Mouse (Mus musculus): ENCODE measurements around the gene Lrrn4cl.
"Not testable (repeated sequence)": the region's sequence is repeated elsewhere in the genome, so short reads cannot be mapped to it uniquely, and the experiment has no call there.

The Lrrn4cl gene

DNA sequence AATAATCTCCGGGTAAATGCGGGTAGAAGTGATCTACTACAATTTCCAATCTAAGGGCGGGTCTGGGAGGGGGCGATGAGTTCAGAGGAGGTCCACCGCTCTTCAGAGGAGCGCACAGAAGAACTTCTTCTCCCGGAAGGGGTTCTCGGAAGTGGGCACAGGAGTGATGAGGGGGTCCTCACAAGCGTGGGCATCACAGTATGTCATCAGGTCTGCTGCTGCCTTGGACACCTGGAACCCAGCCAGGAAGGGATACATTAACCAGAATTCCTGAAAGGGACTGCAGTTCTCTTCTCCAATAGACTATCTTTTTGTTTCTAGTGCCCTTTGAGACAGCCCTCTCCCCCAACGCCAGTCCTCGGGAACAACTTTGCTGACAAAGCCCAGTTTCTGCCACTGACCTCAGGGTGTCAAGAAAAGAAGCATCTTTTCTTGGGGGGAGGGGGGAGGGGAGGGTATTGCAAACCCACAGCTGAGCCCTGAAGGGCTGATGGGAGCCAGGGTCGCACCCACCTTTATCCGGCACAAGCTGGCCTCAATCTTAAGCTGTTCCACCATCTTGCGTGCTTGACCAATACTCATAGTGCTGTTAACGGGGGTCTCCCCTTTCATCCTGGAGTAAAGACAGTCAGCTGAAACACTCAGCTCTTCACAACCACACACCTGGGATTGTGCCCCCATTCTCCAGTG is 12.4 kb upstream of the Lrrn4cl start:
- DNase-seq (ENCODE audit: low spot score) = peak; percentile 42

DNA sequence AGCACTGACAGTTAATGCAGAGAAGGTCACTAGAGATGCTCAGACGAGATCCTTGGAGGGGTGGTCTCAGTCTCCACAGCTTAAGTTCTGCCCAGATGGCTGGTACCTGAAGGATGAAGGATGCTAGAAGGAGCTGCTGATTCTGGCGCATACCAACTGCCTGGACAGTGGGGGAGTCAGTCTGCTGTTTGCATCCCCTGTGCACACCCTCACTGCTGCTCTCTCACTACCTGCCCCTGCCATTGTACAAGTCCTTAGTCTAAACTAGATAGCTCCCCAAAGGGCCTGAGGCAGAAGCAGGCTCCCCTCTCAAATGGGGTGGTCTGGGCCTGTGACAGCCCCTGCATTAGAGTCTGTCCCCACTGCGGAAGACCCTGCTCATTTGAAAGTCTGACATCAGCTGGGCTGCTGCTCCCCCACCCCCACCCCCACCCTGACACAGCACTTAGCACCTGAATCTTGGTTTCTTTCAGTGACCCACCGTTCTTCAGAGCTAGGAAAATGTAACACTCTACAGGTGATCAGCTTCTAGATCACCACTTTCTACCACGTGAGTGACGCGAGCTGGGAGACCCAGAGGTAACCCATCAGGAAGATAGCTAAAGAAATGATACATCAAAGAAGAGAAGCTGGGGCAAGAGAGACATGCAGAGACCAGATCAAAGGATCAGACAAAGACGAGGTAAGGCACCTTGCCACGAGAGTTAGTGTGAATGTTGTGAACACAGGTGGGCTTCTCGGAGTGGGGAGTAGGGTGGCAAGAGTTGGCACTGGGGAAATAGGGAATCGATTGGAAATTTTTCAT is 11.3 kb upstream of the Lrrn4cl start, which contains the start of gene Gng3:
Gene Gng3 (minus strand): TSS at position 92 of the 805 bp plus-strand sequence.
- DNase-seq (ENCODE audit: low spot score) = no peak

DNA sequence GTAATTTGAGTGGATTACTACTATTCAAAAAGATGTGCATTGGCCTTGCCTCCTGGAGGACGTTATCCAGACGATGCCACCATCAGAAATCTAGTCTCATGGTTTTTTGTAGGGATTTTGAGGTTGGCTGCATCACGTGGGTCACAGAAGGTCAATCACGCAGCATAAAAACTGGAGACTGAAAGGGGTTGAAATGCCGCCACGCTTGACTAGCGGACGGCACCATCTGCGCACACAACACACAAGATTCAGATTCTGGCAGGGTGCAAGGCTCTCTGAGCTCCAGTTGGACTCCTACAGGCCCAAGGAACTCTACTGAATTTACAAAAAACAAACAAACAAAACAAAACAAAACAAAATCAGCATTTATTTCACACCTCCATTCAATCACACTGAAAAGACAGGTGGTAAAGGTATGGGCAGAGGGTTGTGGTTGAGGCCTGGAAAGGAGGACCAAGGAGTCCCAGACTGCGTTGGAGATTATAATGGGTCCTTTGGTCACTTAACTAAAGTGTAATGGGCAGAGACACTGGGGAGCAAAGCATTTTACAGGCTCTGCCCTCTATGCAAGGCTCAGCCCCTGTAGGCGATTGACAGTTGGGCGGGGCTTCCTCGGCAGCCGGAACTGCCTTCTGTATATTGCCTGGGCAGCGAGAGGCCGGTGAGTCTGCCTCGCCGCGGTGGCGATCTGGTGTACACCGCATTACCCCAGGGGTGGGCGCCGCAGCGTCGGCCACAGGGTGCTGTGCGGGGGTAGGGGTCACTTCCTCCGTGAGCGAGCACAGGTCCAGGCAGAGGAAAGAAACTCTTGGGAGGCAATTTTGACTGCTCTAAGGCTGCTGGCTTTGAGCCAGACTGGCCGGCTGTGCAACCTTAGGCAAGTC is 10.4 kb upstream of the Lrrn4cl start:
- DNase-seq (ENCODE audit: low spot score) = peak; percentile 79

DNA sequence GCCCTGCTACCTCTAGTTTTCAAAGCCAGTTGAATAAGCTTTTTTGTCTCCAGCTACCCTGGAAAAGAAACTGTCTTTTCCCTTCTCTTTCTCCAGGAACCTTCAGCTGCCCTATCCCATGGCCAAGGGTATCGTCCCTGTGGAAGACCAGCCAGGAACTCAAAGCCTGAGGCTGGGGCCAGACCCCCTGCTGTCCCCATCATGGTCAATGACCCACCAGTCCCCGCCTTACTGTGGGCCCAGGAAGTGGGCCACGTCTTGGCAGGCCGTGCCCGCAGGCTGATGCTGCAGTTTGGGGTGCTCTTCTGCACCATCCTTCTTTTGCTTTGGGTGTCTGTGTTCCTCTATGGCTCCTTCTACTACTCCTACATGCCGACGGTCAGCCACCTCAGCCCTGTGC is 9.6 kb upstream of the Lrrn4cl start:
- no peak for DNase-seq (ENCODE audit: low spot score)

DNA sequence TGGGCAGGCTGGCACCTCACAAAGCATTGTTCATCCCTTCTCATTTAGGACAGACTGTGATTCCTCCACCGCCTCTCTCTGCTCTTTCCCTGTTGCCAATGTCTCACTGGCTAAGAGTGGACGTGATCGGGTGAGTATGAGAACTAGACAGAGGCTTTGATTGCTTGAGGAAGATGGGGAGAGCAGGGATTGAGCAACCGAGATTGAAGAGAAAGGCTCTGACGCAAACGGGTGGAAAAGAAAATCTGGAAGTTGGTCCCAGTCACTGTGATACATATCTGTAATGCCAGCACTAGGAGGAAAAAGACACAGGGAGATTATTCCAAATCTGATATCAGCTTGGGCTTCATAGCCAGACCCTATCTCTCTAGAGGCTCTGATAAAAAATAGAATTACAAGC is 7.6 kb upstream of the Lrrn4cl start:
- DNase-seq (ENCODE audit: low spot score) = no peak

DNA sequence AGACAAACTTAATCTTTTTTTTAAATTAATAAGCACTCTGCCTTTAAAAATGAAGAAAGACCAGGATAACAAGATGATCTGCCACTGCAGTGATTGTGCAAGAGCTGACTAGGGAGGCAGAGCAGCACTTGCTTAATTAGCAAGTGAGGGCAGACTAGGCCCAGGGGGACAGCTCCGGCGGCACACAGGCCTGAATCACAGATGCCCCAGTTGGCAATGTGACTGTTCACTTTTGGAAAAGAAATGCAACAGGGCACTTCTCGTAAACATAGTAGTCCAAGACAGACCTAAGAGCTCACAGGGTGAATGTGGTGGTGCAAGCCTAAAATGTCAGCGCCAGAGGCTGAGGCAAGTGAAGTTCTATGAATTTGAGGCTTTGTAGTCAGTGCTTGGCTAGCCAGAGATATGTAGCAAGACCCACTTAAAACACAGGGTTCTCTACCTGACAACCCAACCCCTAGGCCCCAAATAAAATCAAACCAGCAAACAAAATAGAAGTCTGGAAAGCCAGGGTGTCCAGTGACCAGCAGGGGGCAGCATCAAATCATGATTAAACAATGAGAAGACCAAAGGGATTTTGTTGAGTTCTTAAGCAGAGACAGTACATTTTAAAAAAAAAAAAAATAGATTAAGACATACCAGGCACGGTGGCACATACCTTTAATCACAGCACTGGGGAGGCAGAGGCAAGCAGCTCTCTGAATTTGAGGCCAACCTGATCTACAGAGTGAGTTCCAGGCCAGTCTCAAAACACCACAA is 6.0 kb upstream of the Lrrn4cl start:
- DNase-seq (ENCODE audit: low spot score) = peak; percentile 87

DNA sequence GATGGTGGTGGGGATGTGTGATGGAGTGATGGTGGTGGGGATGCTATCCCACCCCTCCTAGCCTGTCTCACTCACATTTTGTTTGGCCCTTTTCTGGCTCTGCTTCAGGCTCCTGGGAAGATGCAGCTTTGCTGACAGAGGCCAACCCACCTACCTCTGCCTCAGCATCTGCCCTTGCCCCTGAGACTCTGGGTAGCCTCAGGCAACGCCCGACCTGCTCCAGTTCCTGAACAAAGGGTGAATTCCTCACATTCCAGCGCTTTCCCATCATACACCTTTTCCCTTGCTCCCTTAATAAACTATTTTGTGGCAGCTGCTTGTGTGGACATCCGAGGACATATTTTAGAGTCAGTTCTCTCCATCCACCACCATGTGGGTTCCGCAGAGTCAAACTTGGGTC is 2.2 kb upstream of the Lrrn4cl start:
- no peak for DNase-seq (ENCODE audit: low spot score)

DNA sequence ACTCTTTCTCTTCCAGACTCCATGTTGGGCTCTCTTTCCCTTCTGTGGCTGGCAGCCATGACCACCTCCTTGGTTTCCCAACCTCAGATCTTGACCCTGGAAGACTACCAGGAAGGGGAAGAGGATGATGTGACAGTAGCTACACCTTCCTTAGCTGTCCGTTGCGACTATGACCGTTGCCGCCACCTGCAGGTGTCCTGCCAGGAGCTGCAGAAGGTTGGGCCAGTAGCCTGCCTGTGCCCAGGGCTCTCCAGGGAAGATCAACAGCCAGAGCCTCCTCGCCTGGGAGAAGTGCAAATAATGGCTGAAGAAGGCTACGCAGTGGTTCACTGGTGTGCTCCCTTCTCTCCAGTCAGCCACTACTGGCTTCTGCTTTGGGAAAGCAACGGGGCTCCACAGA is 1.1 kb downstream of the Lrrn4cl start:
- DNase-seq (ENCODE audit: low spot score) = no peak

DNA sequence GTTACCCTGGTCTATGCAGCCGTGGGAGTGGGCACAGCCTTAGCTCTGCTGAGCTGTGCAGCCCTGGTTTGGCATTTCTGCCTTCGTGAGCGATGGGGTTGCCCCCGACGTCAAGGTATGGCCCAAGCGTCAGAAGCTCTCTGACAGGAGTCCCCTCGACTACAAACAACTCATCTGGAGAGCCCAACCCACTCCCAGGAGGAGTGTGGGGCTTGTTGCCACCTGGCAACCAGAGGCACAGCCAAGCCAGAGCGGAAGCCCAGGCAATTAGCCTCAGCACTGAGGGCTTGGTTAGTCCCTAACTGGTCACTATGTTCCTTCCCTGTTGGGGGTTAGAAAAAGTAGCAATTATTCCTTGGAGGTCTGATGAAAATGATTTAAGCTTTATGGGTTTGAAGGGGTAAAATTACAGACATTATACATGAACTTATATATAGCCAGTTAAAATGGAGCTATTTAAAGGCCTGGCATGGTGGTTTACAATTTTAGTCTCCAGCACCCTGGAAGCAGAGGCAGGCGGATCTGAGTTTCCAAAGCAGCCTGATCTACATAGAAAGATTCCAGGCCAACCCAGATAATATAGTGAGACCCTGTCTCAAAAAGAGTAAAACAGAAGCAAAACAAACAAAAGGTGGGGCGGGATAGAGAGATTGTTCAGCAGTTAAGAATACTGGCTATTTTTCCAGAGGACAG is 1.8 kb downstream of the Lrrn4cl start:
- no peak for DNase-seq (ENCODE audit: low spot score)

DNA sequence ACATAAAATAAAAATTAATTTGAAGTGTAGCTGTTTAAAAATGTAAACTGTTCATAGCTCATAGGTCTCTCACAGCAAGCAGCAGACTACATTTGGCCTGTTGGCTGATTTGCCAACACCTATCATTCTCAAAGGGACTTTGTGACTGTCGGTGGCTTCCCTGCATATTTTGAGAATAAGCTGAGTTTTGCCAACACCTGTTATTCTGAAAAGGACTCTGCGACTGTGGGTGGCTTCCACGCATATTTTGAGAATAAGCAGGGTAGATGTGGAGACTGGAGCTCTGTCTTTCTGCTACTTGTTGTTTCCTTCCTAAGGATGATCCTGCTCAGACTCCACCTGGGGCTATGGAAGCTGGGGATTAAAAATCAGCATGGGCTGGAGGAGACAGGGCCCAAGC is 2.5 kb downstream of the Lrrn4cl start:
- no peak for DNase-seq (ENCODE audit: low spot score)

DNA sequence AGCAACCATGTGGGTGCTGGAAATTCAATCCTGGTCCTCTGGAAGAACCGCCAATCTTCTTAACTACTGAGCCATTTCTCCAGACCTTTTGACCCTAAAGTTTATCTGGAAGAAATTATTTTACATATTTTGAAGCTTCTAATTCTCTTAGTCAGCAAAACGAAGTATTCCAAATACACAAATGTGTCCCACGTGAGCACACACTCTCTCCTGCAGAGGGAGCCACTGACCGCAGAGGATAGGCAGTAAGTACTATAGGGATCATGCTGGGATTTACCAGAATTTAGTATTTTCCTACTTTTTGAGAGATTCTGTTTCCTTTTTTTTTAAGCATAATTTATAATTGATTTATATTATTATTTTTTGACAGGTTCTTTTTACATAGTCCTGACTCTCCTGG is 7.1 kb downstream of the Lrrn4cl start:
- peak; percentile 67 for DNase-seq (ENCODE audit: low spot score)

DNA sequence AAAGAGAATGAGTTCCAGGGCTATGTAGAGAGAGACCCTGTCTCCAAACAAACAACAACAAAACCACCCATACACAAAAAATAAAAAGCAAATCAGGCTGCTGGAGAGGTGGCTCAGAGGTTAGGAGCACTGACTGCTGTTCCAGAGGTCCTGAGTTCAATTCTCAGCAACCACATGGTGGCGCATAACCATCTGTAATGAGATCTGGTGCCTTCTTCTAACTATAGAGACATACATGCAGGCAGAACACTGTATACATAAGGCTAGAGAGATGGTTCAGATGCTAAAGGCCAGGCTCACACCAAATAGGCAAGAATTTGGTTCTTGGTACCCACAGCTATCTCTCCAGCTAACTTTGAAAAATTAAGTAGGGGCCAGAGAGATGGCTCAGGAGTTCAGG is 8.4 kb downstream of the Lrrn4cl start:
- no peak for DNase-seq (ENCODE audit: low spot score)

DNA sequence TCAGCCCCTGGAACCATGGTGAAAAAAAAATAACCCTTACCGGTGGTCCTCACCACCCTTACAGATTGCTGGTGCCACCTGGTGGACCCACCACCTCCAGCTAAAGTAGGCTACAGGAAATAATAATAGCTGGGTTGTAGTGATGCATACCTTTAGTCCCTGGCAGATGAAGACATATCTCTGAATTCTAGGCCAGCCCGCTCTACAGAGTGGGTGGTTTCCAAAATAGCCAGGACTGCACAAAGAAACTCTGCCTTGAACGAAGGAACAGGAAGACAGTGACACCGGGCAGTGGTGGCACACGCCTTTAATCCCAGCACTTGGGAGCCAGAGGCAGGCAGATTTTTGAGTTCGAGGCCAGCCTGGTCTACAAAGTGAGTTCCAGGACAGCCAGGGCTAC is 13.7 kb downstream of the Lrrn4cl start:
- no peak for DNase-seq (ENCODE audit: low spot score)

DNA sequence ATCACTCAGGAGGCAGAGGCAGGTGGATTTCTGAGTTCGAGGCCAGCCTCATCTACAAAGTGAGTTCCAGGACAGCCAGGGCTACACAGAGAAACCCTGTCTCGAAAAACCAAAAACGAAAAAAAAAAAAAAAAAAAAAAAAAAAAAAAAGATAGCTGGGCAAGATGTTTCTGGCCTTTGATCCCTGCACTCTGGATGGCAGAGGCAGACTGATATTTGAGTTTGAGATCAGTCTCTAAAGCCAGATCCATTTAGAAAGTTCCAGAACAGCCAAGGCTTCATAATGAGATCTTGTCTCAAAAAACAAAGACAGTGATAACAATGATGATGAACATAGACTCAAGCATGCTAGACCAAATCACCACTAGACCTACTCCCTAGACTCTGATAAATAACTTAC is 19.8 kb downstream of the Lrrn4cl start:
- not testable (repeated sequence) for DNase-seq (ENCODE audit: low spot score)

DNA sequence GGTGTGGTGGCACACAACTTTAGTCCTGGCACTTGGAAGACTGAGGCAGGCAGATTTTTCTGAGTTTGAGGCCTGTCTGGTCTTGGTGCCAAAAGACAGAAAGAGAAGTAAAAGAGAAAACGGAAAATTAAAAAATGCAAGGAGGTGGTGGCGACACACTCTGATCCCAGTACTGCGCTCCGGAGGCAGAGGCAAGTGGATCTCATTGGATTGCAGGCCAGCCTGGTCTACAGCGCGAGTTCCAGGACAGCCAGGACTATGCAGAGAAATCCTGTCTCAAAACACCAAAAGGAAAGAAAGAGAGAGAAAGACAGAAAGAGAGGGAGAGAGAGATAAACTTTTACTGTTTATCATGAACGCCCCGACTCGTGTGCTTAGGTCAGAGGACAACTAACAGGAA is 20.3 kb downstream of the Lrrn4cl start:
- DNase-seq (ENCODE audit: low spot score) = no peak

DNA sequence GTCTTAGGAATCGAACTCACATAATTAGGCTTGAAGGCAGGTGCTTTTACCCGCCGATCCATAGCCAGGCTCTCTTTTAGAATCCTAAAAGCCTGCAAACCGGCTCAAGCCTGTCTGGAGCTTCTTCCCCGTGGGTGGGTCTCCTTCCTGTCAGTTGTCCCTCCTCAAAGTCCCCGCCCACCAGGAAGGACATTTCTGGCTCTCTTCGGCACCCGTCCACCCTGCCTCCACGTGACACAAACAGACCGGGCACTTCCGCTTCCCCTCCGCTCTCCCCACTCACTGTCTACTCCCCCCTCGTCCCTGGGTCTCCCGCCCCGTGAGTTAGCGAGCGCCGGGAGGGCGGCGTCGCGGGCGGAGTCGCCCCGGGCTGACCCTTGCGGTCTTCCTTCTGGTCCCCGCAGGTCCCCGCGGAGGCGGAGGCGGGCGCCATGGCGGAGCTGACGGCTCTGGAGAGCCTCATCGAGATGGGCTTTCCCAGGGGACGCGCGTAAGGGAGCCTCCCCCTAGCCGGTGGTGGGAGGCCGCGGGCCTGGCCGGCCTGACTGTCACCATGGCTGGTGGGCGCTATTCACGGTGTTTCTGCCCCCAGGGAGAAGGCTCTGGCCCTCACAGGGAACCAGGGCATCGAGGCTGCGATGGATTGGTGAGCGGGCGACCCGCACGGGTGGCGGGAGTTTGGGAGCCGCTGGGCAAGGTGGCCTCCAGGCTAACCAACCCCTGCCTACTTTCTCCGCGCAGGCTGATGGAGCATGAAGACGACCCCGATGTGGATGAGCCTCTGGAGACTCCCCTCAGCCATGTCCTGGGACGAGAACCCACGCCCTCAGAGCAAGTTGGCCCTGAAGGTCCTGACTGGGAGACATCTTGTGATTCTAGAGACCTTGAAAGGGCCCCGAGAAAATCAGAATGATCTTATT is 21.0 kb downstream of the Lrrn4cl start, which contains the start of gene Ubxn1:
Gene Ubxn1 (plus strand): TSS at position 230 of the 920 bp plus-strand sequence.
- peak; percentile 97 for DNase-seq (ENCODE audit: low spot score)

DNA sequence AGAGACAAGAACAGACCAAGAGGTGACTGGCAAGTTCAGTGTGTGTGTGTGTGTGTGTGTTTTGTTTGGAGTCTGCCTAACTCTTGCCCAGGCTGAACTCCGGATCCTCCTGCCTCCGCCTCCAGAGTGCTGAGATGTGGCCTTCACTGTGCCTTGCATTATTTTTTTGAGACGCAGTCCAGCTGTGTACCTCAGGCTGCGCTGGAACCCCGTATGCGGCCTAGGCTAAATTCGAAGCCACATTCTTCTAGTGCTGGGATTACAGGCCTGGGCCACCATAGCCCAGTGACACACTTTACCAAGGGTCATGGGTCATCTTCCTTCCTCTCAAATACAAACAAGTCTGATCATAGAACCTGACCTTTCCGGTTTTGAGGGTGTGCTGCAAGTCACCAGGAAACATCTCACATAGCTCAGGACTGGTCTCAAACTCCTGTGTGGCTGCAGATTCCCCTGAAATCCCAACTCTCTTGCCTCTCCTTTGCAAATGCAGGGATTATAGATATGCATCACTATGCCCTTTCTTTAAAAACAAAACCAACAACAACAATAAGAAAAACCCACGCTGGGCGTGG is 21.8 kb downstream of the Lrrn4cl start:
- no peak for DNase-seq (ENCODE audit: low spot score)

DNA sequence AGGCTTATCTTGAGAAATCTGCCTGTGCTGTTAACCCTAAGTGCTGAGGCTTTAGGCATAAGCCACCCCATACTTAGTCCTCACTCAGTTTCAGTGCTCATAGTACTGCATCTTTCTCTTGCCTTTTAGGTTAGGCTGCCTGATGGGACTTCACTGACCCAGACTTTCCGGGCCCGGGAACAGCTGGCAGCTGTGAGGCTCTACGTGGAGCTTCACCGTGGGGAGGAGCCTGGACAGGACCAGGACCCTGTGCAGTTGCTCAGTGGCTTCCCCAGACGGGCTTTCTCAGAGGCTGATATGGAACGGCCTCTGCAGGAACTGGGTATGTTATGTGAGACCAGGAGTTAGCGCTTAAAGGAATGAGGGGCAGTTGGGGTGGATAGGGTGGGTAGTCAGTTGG is 24.5 kb downstream of the Lrrn4cl start:
- no peak for DNase-seq (ENCODE audit: low spot score)

DNA sequence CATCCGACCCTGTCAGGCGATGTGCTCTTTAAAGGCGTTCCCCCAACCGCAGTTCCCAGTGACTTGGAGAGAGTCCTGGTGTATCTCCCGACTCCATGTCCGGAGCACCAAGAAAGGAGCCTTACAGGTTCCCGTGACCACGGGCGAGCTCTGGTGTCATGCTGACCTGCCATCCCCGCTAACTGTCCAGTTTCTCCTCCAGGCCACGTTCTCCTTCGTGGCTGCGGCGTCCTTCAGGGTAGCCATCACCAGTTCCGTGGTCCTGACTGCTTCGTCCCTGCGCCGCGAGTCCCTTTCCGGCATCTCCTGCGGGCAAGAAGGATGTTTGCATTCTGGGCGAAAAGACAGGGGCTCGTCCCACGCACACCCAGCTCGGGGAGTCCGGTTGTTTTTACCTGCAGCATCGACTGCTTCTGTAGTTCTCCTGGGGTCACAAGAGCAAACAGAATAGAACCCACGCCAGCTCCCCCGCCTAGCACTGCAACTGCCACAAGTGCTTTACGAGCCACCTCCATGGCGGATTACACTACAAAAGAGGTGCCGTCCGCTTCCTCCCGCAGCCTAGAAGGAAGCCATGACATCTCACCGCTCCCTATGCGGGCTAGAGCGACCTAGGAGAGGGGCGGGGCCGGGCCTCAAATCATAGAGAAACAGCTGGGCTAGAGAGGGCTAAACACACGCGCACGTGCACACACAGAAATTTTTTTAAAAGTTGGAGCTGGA is 29.9 kb downstream of the Lrrn4cl start, which contains the start of gene Uqcc3:
Gene Uqcc3 (minus strand): TSS at position 613 of the 723 bp plus-strand sequence.
- DNase-seq (ENCODE audit: low spot score) = peak; percentile 90
